Mouse (Mus musculus): ENCODE measurements around the gene Smoc1. TPM values are rescaled to one million over a fixed set of nuclear protein-coding genes. Genes with fewer than 3 reads are reported as not detected.
A peak's percentile ranks its signal among the peaks of the same experiment; 100 is the strongest.

Smoc1 gene
- 7.3 and 7.5 TPM in 2 replicates for polyA plus RNA-seq (2015; fragmentation: Nextera tagmentation; extraction: Ambion mirVana)

DNA sequence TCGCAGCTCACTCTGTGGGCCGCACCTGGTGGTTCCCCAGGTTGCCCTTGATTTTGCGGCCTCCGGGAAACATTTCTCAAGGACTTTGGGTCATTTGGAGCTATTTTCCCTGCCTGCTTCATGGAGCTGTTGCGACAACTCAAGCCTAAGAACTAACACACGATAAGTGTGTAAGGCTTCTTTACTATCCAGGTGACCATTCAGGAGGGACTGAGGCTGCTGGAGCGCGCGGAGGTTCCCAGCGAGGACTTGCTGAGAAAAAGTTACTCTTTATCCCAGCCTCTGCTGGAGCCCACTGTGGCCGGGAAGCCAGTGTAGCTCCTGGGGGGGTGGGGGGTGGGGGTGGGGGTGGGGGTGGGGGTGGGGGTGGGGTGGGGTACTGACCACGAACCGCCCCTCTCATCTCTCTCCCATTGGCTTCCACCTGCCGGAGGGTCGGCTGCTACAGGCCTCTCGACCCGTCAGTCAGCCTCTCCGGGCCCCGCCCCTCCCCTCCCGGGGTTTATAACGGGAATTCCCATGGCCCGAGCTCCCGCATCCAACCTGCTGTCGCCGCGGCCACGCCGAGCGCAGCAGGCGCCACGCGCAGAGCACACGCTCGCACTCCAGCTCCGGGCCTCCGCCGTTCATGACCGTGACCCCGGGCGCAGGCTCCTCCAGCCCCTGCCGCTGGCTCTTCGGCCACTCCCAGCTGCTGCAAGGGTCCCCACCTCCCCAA, at the start of gene Smoc1:
Gene Smoc1, plus strand, starts transcription at position 532 of the 718 bp plus-strand sequence.
- peak within 1 kb of the TSS; percentile 80 for H3K9ac ChIP-seq
- H3K27ac ChIP-seq (replicated peaks): no peak within 1 kb of the TSS
- H3K27me3 ChIP-seq (replicated peaks): peaks cover 65% of the 10 kb centered on the region
- peaks cover 17% of the 10 kb centered on the region for H3K4me1 ChIP-seq
- 5% methylated on average over 32 of the region's 42 CpGs for WGBS
- H3K36me3 ChIP-seq: no peaks in the 10 kb centered on the region
- H3K9me3 ChIP-seq: no peaks in the 10 kb centered on the region
- ATAC-seq (ENCODE audit: extremely low read depth, insufficient number of reproducible peaks, low FRiP score, low TSS enrichment): peak; percentile 66; the same call in 1 of the 2 replicates
- peak within 1 kb of the TSS; percentile 73 for H3K4me3 ChIP-seq
- peak within 1 kb of the TSS; percentile 98 for H3K4me2 ChIP-seq

DNA sequence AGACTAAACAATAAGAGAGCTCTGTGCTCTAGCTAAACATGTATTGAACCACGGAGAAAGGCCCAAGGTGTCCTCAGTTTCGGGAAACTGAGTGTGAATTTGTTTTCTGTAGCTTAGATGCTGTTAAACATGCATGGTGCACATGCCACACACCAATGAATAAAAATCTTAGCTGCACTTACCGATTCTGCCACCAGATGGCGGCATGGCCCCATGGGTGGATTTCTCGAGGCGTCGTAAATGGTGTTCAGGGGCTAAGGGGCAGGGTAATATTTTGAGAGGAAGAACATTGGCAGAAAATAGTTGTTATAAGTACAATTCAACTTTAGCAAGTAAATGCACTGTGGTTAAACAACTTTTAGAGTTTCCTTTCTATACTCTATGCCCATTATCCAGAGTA, 44.3 kb upstream of the Smoc1 start:
- Histone ChIP-seq H3K9me3 (no peaks in the 10 kb centered on the region), H3K36me3 (no peaks in the 10 kb centered on the region), H3K4me2 (no peak overlapping the region), H3K9ac (no peak overlapping the region), H3K4me1 (no peaks in the 10 kb centered on the region), H3K27me3 (replicated peaks) (peaks cover 7% of the 10 kb centered on the region; the same call in 1 of the 2 replicates), H3K27ac (replicated peaks) (no peak overlapping the region), H3K4me3 (no peak overlapping the region)
- ATAC-seq (ENCODE audit: extremely low read depth, insufficient number of reproducible peaks, low FRiP score, low TSS enrichment): no peak
- 1% methylated on average over 7 of the region's 7 CpGs for WGBS

DNA sequence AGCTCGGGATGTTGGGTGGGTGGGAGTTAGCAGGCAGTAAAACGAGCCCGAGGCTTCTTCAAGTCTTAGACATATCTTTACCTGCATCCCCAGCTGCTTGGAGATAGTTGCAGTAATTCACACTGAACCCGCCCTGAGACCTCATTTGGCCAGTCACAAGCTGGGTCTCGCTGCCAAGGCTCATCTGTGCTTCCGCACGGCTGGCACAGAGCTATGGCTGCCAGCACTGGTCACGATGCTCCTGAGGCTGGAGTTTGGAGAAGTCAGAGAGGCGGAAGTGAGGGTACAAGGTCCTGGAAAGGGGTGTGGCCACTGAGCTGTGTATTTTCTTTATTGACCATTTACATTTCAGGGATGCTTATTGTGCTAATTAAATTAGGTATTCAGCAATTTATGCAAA, 42.9 kb upstream of the Smoc1 start:
- Histone ChIP-seq H3K27ac (replicated peaks) (no peak overlapping the region), H3K9me3 (no peaks in the 10 kb centered on the region), H3K4me1 (no peaks in the 10 kb centered on the region), H3K4me2 (no peak overlapping the region), H3K36me3 (no peaks in the 10 kb centered on the region), H3K27me3 (replicated peaks) (peaks cover 7% of the 10 kb centered on the region; the same call in 1 of the 2 replicates), H3K9ac (no peak overlapping the region), H3K4me3 (no peak overlapping the region)
- no peak for ATAC-seq (ENCODE audit: extremely low read depth, insufficient number of reproducible peaks, low FRiP score, low TSS enrichment)
- WGBS: 61% methylated on average over 9 of the region's 9 CpGs

DNA sequence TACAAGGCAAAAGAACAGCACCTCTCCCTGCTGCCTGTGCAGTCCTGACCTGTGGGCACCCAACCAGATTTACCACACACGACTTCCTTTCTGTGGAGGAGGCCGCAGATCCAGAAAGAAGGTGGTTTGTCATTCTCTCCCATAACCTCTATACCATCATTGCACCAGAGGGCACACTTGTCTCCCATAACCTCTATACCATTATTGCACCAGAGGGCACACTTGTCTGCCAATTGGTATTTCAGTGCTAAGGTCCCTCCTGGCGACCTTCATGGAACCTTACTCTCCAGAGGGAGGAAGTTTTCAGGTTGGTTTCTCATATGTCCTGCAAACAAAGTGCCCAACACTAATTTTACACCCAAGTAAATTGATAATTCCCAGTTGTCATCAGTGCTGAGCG, 40.0 kb upstream of the Smoc1 start:
- Histone ChIP-seq H3K9me3 (no peaks in the 10 kb centered on the region), H3K9ac (no peak overlapping the region), H3K4me3 (no peak overlapping the region), H3K4me1 (no peaks in the 10 kb centered on the region), H3K4me2 (no peak overlapping the region), H3K27ac (replicated peaks) (no peak overlapping the region), H3K36me3 (no peaks in the 10 kb centered on the region), H3K27me3 (replicated peaks) (peaks cover 11% of the 10 kb centered on the region; the same call in 1 of the 2 replicates)
- 77% methylated on average over 4 of the region's 4 CpGs for WGBS
- no peak for ATAC-seq (ENCODE audit: extremely low read depth, insufficient number of reproducible peaks, low FRiP score, low TSS enrichment)

DNA sequence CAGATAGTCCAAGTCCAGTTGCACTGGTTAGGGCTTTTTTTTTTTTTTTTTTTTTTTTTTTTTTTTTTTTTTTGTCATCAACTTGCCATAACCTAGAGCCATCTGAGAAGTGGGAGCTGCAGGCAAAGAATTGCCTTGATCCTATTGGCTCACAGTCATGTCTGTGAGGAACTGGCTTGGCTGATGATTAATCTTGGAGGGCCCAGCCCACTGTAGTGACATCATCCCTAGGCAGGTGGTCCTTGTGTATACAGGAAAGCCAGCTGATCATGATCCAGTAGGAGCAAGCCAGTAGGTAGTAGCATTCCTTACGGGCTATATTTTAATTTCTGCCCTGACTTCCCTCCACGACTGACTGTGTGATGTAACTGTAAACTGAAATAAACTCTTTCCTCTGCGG, 38.3 kb upstream of the Smoc1 start:
- Histone ChIP-seq H3K4me3 (no peak overlapping the region), H3K4me1 (no peaks in the 10 kb centered on the region), H3K27ac (replicated peaks) (no peak overlapping the region), H3K4me2 (no peak overlapping the region), H3K36me3 (no peaks in the 10 kb centered on the region), H3K9me3 (no peaks in the 10 kb centered on the region), H3K9ac (no peak overlapping the region), H3K27me3 (replicated peaks) (peaks cover 14% of the 10 kb centered on the region)
- ATAC-seq (ENCODE audit: extremely low read depth, insufficient number of reproducible peaks, low FRiP score, low TSS enrichment): no peak
- WGBS: 75% methylated on average over 3 of the region's 3 CpGs

DNA sequence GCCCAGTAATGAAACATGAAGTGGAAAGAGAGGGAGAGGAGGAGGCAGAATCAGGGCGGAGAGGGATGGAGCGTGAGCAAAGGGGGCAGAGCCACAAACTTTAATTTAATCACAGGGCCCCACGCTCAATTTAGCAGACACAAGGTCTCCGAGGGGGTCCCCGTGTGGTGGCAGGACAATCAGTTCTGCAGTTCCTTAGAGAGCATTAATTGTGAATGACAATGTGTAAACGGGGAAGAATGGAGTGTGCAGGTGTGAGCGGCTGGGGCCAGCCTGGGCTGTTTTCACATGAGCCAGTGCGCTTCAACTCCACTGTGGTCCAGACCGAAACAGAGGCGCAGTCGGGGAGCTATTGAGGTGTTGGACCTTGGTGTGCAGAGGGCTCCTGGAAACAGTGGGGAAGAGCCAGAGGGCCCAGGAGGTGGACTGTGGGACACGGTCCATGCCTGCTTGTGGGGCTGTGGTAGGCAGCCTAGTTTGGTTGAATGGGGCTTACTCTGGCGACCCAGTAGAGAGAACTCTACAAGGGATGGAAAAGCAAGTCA, 35.6 kb upstream of the Smoc1 start:
- 84% methylated on average over 13 of the region's 13 CpGs for WGBS
- Histone ChIP-seq H3K36me3 (no peaks in the 10 kb centered on the region), H3K4me2 (no peak overlapping the region), H3K27me3 (replicated peaks) (peaks cover 9% of the 10 kb centered on the region), H3K4me3 (no peak overlapping the region), H3K4me1 (no peaks in the 10 kb centered on the region), H3K9me3 (peaks cover 4% of the 10 kb centered on the region), H3K9ac (no peak overlapping the region), H3K27ac (replicated peaks) (no peak overlapping the region)
- no peak for ATAC-seq (ENCODE audit: extremely low read depth, insufficient number of reproducible peaks, low FRiP score, low TSS enrichment)

DNA sequence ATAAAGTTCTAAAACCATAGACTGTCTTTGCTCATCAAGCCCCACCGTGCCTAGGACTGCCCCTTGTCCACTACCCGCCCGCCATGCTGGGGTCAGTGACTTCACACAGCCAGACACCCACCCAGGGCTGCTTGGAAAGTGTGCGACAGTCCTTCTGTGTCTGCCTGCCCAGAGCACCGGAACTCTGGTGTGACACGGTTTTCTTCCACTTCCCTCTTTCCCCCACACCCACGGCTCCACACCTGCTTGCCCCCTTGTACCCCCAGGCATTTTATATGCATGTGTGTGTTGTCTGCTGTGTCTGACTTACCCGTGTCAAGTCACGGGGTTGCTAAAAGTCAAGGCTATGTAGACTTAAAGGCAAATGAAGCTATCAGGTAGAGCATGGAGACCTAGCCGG, 34.8 kb upstream of the Smoc1 start:
- Histone ChIP-seq H3K36me3 (no peaks in the 10 kb centered on the region), H3K9ac (no peak overlapping the region), H3K27me3 (replicated peaks) (peaks cover 12% of the 10 kb centered on the region), H3K4me2 (no peak overlapping the region), H3K27ac (replicated peaks) (no peak overlapping the region), H3K4me3 (no peak overlapping the region), H3K9me3 (peaks cover 4% of the 10 kb centered on the region), H3K4me1 (no peaks in the 10 kb centered on the region)
- WGBS: 73% methylated on average over 10 of the region's 10 CpGs
- no peak for ATAC-seq (ENCODE audit: extremely low read depth, insufficient number of reproducible peaks, low FRiP score, low TSS enrichment)

DNA sequence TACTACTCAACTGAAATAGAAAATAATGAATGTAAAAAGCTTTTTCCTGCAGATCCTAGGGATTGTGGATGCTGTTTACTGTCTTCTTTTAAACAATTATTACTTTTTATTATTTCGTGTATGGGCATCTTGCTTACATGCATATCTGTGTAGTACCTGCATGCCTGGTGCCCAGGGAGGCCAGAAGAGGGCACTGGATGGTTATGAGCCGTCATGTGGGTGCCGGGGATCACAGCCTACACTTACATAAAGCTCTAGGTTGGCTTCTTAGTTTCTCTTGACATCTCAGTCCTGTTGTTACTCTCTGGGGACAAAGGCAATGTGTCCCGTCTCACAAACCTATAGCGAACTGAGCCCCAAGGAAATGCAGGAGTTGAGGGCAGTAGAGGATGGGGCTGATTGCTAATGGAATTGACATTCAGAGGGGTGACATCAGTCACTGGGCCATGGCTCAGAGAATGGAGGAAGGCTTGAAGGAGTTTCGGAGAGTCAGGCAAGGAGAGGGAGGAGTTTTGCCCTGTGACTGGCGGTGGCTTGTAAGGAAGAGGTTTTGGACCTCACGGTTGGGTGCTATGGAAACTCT, 34.0 kb upstream of the Smoc1 start:
- WGBS: 71% methylated on average over 8 of the region's 8 CpGs
- Histone ChIP-seq H3K4me2 (no peak overlapping the region), H3K36me3 (no peaks in the 10 kb centered on the region), H3K9me3 (peaks cover 4% of the 10 kb centered on the region), H3K4me1 (no peaks in the 10 kb centered on the region), H3K27ac (replicated peaks) (no peak overlapping the region), H3K9ac (no peak overlapping the region), H3K27me3 (replicated peaks) (peaks cover 21% of the 10 kb centered on the region), H3K4me3 (no peak overlapping the region)
- no peak for ATAC-seq (ENCODE audit: extremely low read depth, insufficient number of reproducible peaks, low FRiP score, low TSS enrichment)

DNA sequence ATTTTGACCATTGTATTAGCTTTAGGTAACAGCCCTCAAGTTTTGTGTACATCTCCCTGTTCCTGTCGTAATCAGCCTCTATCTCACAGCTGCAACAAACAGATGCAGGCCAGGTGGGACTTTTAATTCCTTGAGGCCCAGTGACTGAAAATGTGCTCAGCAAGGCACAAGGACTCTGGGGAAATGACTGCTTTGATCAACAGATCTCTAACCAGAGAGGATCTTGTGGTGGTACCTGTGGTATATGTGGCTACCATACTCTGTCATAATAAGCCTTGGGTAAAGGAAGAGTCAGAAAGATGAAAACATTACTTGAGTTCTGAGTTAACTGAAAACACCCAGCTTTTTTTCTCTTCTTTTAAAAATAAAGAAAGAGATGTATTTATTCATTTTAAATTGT, 32.8 kb upstream of the Smoc1 start:
- 79% methylated on average over 1 of the region's 1 CpGs for WGBS
- Histone ChIP-seq H3K4me2 (no peak overlapping the region), H3K27ac (replicated peaks) (no peak overlapping the region), H3K27me3 (replicated peaks) (peaks cover 31% of the 10 kb centered on the region), H3K4me3 (no peak overlapping the region), H3K4me1 (peaks cover 4% of the 10 kb centered on the region; the same call in 1 of the 2 replicates), H3K36me3 (no peaks in the 10 kb centered on the region), H3K9me3 (peaks cover 4% of the 10 kb centered on the region), H3K9ac (no peak overlapping the region)
- no peak for ATAC-seq (ENCODE audit: extremely low read depth, insufficient number of reproducible peaks, low FRiP score, low TSS enrichment)

DNA sequence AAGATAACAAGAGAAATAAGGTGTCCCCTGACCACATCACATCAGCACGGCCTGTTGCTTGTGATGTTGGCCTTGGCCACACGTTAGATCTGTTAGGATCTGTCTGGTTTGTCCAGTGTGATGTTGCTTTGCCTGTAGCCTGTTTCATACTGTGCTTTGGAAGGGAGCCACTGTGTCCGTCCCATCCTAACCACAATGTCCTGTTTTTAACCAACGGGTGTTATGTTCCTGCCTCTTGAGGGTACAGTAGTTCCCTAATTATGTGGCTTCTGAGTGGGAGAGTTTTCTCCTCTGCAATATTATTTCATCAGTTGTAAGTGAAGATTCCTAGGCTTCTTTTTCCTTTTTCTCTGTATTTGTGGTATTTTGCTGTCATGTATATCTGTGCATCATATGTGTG, 31.3 kb upstream of the Smoc1 start:
- no peak overlapping the region for H3K4me3 ChIP-seq
- no peak for ATAC-seq (ENCODE audit: extremely low read depth, insufficient number of reproducible peaks, low FRiP score, low TSS enrichment)
- H3K9ac ChIP-seq: no peak overlapping the region
- no peak overlapping the region for H3K27ac ChIP-seq (replicated peaks)
- no peak overlapping the region for H3K4me2 ChIP-seq
- peaks cover 46% of the 10 kb centered on the region for H3K27me3 ChIP-seq (replicated peaks)
- H3K36me3 ChIP-seq: no peaks in the 10 kb centered on the region
- 81% methylated on average over 4 of the region's 4 CpGs for WGBS
- peaks cover 6% of the 10 kb centered on the region; the same call in 1 of the 2 replicates for H3K4me1 ChIP-seq
- H3K9me3 ChIP-seq: peaks cover 4% of the 10 kb centered on the region

DNA sequence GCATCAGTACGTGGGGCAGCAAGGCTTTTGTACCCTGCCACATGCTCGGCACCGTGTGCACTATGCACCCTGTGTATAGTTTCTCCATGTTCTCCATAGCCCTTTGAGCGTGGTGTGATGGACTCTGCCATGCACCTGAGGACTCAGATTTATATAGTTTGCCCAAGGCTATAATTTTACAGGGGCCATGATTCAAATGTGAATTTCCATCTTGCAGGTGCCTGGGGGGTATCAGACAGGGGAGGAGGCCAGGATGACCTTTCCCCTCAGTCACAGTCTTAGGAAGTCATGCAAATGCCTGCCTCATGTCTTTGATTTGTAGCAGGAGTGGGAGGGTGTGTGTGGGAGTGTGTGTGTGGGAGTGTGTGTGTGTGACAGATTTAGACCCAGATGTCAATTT, 29.0 kb upstream of the Smoc1 start:
- H3K4me1 ChIP-seq: peaks cover 6% of the 10 kb centered on the region; the same call in 1 of the 2 replicates
- H3K27me3 ChIP-seq (replicated peaks): peaks cover 48% of the 10 kb centered on the region
- no peak for ATAC-seq (ENCODE audit: extremely low read depth, insufficient number of reproducible peaks, low FRiP score, low TSS enrichment)
- H3K27ac ChIP-seq (replicated peaks): no peak overlapping the region
- H3K4me3 ChIP-seq: no peak overlapping the region
- H3K4me2 ChIP-seq: no peak overlapping the region
- H3K36me3 ChIP-seq: no peaks in the 10 kb centered on the region
- WGBS: 68% methylated on average over 4 of the region's 4 CpGs
- H3K9ac ChIP-seq: no peak overlapping the region
- H3K9me3 ChIP-seq: peaks cover 4% of the 10 kb centered on the region

All from heart, embryonic 13.5 days (tissue).